Mouse (Mus musculus) forebrain, embryonic 16.5 days (tissue): ENCODE measurements around the gene Lmbr1l. TPM values are rescaled to one million over a fixed set of nuclear protein-coding genes. Genes with fewer than 3 reads are reported as not detected.

Experiments
- polyA plus RNA-seq: library from polyadenylated mRNA; unstranded; fragments of >200 nt; fragmentation: Nextera tagmentation; extraction: Ambion mirVana; gene quantifications from 2 replicates; pipeline ENCODE4 v1.2.1, GENCODE M21; 2015

Lmbr1l gene
- polyA plus RNA-seq, 1 experiment from 2014 or later = 54.9 TPM

Other genes with a start within 250 kb of the Lmbr1l start
- gene Rnd1, start 240.8 kb downstream of the Lmbr1l start, polyA plus RNA-seq = 15.5 and 16.4 TPM in 2 replicates
- 2.9 and 4.2 TPM in 2 replicates for gene Ccdc65, start 210.0 kb downstream of the Lmbr1l start, polyA plus RNA-seq
- gene Fkbp11, start 190.0 kb downstream of the Lmbr1l start, polyA plus RNA-seq = 3.7 and 5.7 TPM in 2 replicates
- 82.6 and 99.9 TPM in 2 replicates for gene Arf3, start 155.0 kb downstream of the Lmbr1l start, polyA plus RNA-seq
- not detected in 2 replicates for gene Wnt10b, start 140.1 kb downstream of the Lmbr1l start, polyA plus RNA-seq
- 0.10 and 0.42 TPM in 2 replicates for gene Wnt1, start 128.4 kb downstream of the Lmbr1l start, polyA plus RNA-seq
- gene Ddn, start 108.7 kb downstream of the Lmbr1l start, polyA plus RNA-seq = 0.46 and 0.58 TPM in 2 replicates
- gene Prkag1, start 86.7 kb downstream of the Lmbr1l start, polyA plus RNA-seq = 79.5 and 89.2 TPM in 2 replicates
- gene Kmt2d, start 47.0 kb downstream of the Lmbr1l start, polyA plus RNA-seq = 11.0 and 12.8 TPM in 2 replicates
- 51.2 and 52.7 TPM in 2 replicates for gene Rhebl1, start 23.7 kb downstream of the Lmbr1l start, polyA plus RNA-seq
- 0.65 and 0.66 TPM in 2 replicates for gene Dhh, start 19.7 kb downstream of the Lmbr1l start, polyA plus RNA-seq
- 1,178 and 1,185 TPM in 2 replicates for gene Tuba1b, start 16.3 kb upstream of the Lmbr1l start, polyA plus RNA-seq
- gene Gm49450, start 35.3 kb upstream of the Lmbr1l start, polyA plus RNA-seq = not detected in 2 replicates
- 16,411 and 16,831 TPM in 2 replicates for gene Tuba1a, start 35.5 kb upstream of the Lmbr1l start, polyA plus RNA-seq
- 42.1 and 48.9 TPM in 2 replicates for gene Tuba1c, start 111.7 kb upstream of the Lmbr1l start, polyA plus RNA-seq
- 1.3 and 2.2 TPM in 2 replicates for gene Prph, start 136.9 kb upstream of the Lmbr1l start, polyA plus RNA-seq
- 15.9 and 17.3 TPM in 2 replicates for gene Troap, start 156.3 kb upstream of the Lmbr1l start, polyA plus RNA-seq
- 0.71 TPM in 1 of 2 replicates, not detected in the other for gene C1ql4, start 169.6 kb upstream of the Lmbr1l start, polyA plus RNA-seq
- gene Dnajc22, start 174.9 kb upstream of the Lmbr1l start, polyA plus RNA-seq = 0.27 and 0.51 TPM in 2 replicates
- 39.5 and 44.6 TPM in 2 replicates for gene Spats2, start 207.7 kb upstream of the Lmbr1l start, polyA plus RNA-seq